Mouse (Mus musculus): ENCODE results near the gene Pex26. TPM values are rescaled to one million over a fixed set of nuclear protein-coding genes. Genes with fewer than 3 reads are reported as not detected.

Pex26 gene
- polyA plus RNA-seq, 1 experiment from 2014 or later: 10.1 TPM

- 0 out of 2 replicates have a peak overlapping the region, but pooled peaks have one; percentile 28 for H3K9ac ChIP-seq (ENCODE audit: low read depth, low read length)
- H3K9me3 ChIP-seq (replicated peaks; ENCODE audit: low read length): no peaks in the 10 kb centered on the region
- H3K4me2 ChIP-seq (ENCODE audit: low read length): peak overlapping the region; percentile 79
- no peak for TF ChIP-seq CTCF (IDR thresholded peaks at IDR 0.05; ENCODE audit: low read depth)
- no peaks in the 10 kb centered on the region for H3K36me3 ChIP-seq (ENCODE audit: insufficient read depth, low read length)
- peak overlapping the region; percentile 38 for H3K4me3 ChIP-seq (replicated peaks; ENCODE audit: low read depth, low read length)
- H3K4me1 ChIP-seq (replicated peaks; ENCODE audit: insufficient read depth, low read length): 0 out of 2 replicates have a peak, but pooled peaks cover 6% of the 10 kb centered on the region
- DNase-seq (ENCODE audit: low spot score): no peak
- H3K27me3 ChIP-seq (ENCODE audit: insufficient read depth, low read length): no peaks in the 10 kb centered on the region
- no peak for ATAC-seq (replicated peaks; ENCODE audit: low FRiP score, low read depth)
- 4% methylated on average over 12 of the region's 12 CpGs for WGBS
- no peak overlapping the region for H3K27ac ChIP-seq
These were observed 27.4 kb downstream of the Pex26 start for GRCm38 (mm10) chr6:121210926-121211289.

GRCm38 (mm10) chr6:121211743-121212142, 28.3 kb downstream of the Pex26 start:
- Histone ChIP-seq H3K27ac (no peak overlapping the region), H3K36me3 (ENCODE audit: insufficient read depth, low read length) (no peaks in the 10 kb centered on the region), H3K9ac (ENCODE audit: low read depth, low read length) (no peak overlapping the region), H3K4me3 (replicated peaks; ENCODE audit: low read depth, low read length) (0 out of 2 replicates have a peak overlapping the region, but pooled peaks have one; percentile 38), H3K27me3 (ENCODE audit: insufficient read depth, low read length) (no peaks in the 10 kb centered on the region), H3K9me3 (replicated peaks; ENCODE audit: low read length) (no peaks in the 10 kb centered on the region), H3K4me2 (ENCODE audit: low read length) (peak overlapping the region; percentile 79), H3K4me1 (replicated peaks; ENCODE audit: insufficient read depth, low read length) (0 out of 2 replicates have a peak, but pooled peaks cover 6% of the 10 kb centered on the region)
- ATAC-seq (replicated peaks; ENCODE audit: low FRiP score, low read depth): no peak; the same call in 1 of the 2 replicates
- TF ChIP-seq CTCF (IDR thresholded peaks at IDR 0.05; ENCODE audit: low read depth): no peak
- WGBS: 7% methylated on average over 5 of the region's 5 CpGs
- no peak for DNase-seq (ENCODE audit: low spot score)

- Histone ChIP-seq H3K27me3 (ENCODE audit: insufficient read depth, low read length) (no peaks in the 10 kb centered on the region), H3K4me3 (replicated peaks; ENCODE audit: low read depth, low read length) (no peak overlapping the region), H3K9me3 (replicated peaks; ENCODE audit: low read length) (no peaks in the 10 kb centered on the region), H3K4me1 (replicated peaks; ENCODE audit: insufficient read depth, low read length) (0 out of 2 replicates have a peak, but pooled peaks cover 6% of the 10 kb centered on the region), H3K36me3 (ENCODE audit: insufficient read depth, low read length) (no peaks in the 10 kb centered on the region), H3K9ac (ENCODE audit: low read depth, low read length) (no peak overlapping the region), H3K27ac (no peak overlapping the region), H3K4me2 (ENCODE audit: low read length) (no peak overlapping the region)
- DNase-seq (ENCODE audit: low spot score) (no peak), ATAC-seq (replicated peaks; ENCODE audit: low FRiP score, low read depth) (no peak)
- 83% methylated on average over 4 of the region's 4 CpGs for WGBS
- TF ChIP-seq CTCF (IDR thresholded peaks at IDR 0.05; ENCODE audit: low read depth): no peak
These were observed 29.5 kb downstream of the Pex26 start for GRCm38 (mm10) chr6:121212988-121213387.

GRCm38 (mm10) chr6:121214221-121214620, 30.8 kb downstream of the Pex26 start:
- Histone ChIP-seq H3K9me3 (replicated peaks; ENCODE audit: low read length) (no peaks in the 10 kb centered on the region), H3K27me3 (ENCODE audit: insufficient read depth, low read length) (no peaks in the 10 kb centered on the region), H3K4me2 (ENCODE audit: low read length) (no peak overlapping the region), H3K9ac (ENCODE audit: low read depth, low read length) (no peak overlapping the region), H3K4me3 (replicated peaks; ENCODE audit: low read depth, low read length) (no peak overlapping the region), H3K4me1 (replicated peaks; ENCODE audit: insufficient read depth, low read length) (0 out of 2 replicates have a peak, but pooled peaks cover 6% of the 10 kb centered on the region), H3K27ac (no peak overlapping the region), H3K36me3 (ENCODE audit: insufficient read depth, low read length) (no peaks in the 10 kb centered on the region)
- WGBS: 90% methylated on average over 5 of the region's 5 CpGs
- ATAC-seq (replicated peaks; ENCODE audit: low FRiP score, low read depth): no peak
- no peak for DNase-seq (ENCODE audit: low spot score)
- no peak for TF ChIP-seq CTCF (IDR thresholded peaks at IDR 0.05; ENCODE audit: low read depth)

- TF ChIP-seq CTCF (IDR thresholded peaks at IDR 0.05; ENCODE audit: low read depth): no peak
- Histone ChIP-seq H3K9ac (ENCODE audit: low read depth, low read length) (no peak overlapping the region), H3K27ac (no peak overlapping the region), H3K9me3 (replicated peaks; ENCODE audit: low read length) (no peaks in the 10 kb centered on the region), H3K36me3 (ENCODE audit: insufficient read depth, low read length) (no peaks in the 10 kb centered on the region), H3K27me3 (ENCODE audit: insufficient read depth, low read length) (no peaks in the 10 kb centered on the region), H3K4me1 (replicated peaks; ENCODE audit: insufficient read depth, low read length) (0 out of 2 replicates have a peak, but pooled peaks cover 6% of the 10 kb centered on the region), H3K4me3 (replicated peaks; ENCODE audit: low read depth, low read length) (no peak overlapping the region), H3K4me2 (ENCODE audit: low read length) (no peak overlapping the region)
- ATAC-seq (replicated peaks; ENCODE audit: low FRiP score, low read depth) (no peak), DNase-seq (ENCODE audit: low spot score) (no peak)
- 77% methylated on average over 8 of the region's 8 CpGs for WGBS
These were observed 31.3 kb downstream of the Pex26 start for GRCm38 (mm10) chr6:121214667-121215330.

GRCm38 (mm10) chr6:121215336-121215735, 31.9 kb downstream of the Pex26 start:
- H3K4me2 ChIP-seq (ENCODE audit: low read length): no peak overlapping the region
- 62% methylated on average over 5 of the region's 5 CpGs for WGBS
- H3K9me3 ChIP-seq (replicated peaks; ENCODE audit: low read length): no peaks in the 10 kb centered on the region
- H3K36me3 ChIP-seq (ENCODE audit: insufficient read depth, low read length): no peaks in the 10 kb centered on the region
- no peak for TF ChIP-seq CTCF (IDR thresholded peaks at IDR 0.05; ENCODE audit: low read depth)
- H3K4me1 ChIP-seq (replicated peaks; ENCODE audit: insufficient read depth, low read length): 0 out of 2 replicates have a peak, but pooled peaks cover 6% of the 10 kb centered on the region
- no peak overlapping the region for H3K27ac ChIP-seq
- ATAC-seq (replicated peaks; ENCODE audit: low FRiP score, low read depth) (no peak), DNase-seq (ENCODE audit: low spot score) (no peak)
- no peak overlapping the region for H3K9ac ChIP-seq (ENCODE audit: low read depth, low read length)
- H3K4me3 ChIP-seq (replicated peaks; ENCODE audit: low read depth, low read length): no peak overlapping the region
- H3K27me3 ChIP-seq (ENCODE audit: insufficient read depth, low read length): no peaks in the 10 kb centered on the region
